Comparison of ENCODE assay signal across 23 mouse cellular contexts in the genomic region with DNA sequence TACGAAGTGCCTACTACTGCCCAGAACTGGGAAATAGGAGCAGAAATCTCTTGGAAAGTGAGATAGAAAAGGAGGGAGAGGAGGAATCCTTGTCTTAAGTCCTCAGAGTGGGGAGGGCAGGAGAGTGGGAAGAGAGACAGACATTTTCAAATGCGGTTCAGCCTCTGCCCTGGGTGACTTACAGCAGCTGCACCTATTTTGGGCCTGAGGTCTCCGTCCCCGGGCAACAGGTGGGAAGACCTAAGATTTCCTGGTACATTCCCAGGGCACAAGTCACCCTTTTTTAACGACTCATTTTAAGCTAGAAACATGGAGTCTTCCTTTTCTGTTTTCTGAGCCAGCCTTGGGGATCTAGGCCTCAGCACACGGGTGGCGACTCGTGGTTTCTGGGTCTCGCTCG. TPM values are rescaled to one million over a fixed set of nuclear protein-coding genes. Genes with fewer than 3 reads are reported as not detected.
DNase-seq lines count a peak whose midpoint lies in the region; ATAC-seq and TF ChIP-seq lines count a peak whose summit lies in the region.
"Had no signal": no experiment of that assay in that cellular context is flagged by ENCODE, and none has a peak within 500 bp of the region (broad histone marks: within the 10 kb centered on the region; RNA-seq: fewer than 3 reads in every experiment).

No protein-coding gene starts in this region.

- peak overlapping the region; percentile 95 for H3K27ac ChIP-seq in gastrocnemius, adult 2 months
- H3K27ac ChIP-seq in heart, embryonic 10.5 days: 0 out of 2 replicates have a peak overlapping the region, but pooled peaks have one; percentile 32
- no peak overlapping the region for H3K27ac ChIP-seq in midbrain, embryonic 11.5 days (ENCODE audit: low read depth, low read length)
- no peak overlapping the region for H3K27ac ChIP-seq in midbrain, postnatal 0 days (ENCODE audit: low read depth, low read length)
- H3K27ac ChIP-seq: embryonic facial prominence, embryonic 10.5 days; embryonic facial prominence, embryonic 12.5 days; forebrain, embryonic 13.5 days had no signal

- H3K9me3 ChIP-seq in heart, embryonic 10.5 days: no peaks in the 10 kb centered on the region
- no peaks in the 10 kb centered on the region for H3K9me3 ChIP-seq in midbrain, embryonic 11.5 days (ENCODE audit: control insufficient read depth, low read length)
- H3K9me3 ChIP-seq in midbrain, postnatal 0 days (ENCODE audit: low read length): no peaks in the 10 kb centered on the region
- H3K9me3 ChIP-seq: embryonic facial prominence, embryonic 10.5 days; embryonic facial prominence, embryonic 12.5 days; forebrain, embryonic 13.5 days; G1E had no signal

- no peak overlapping the region for H3ac ChIP-seq in myocyte (ENCODE audit: control insufficient read depth, insufficient read length)

- H3K27me3 ChIP-seq in heart, embryonic 10.5 days (ENCODE audit: insufficient read depth, poor library complexity, severe bottlenecking): peaks cover 11% of the 10 kb centered on the region; the same call in 1 of the 2 replicates
- no peaks in the 10 kb centered on the region; the same call in 1 of the 2 replicates for H3K27me3 ChIP-seq in midbrain, embryonic 11.5 days (ENCODE audit: control insufficient read depth, insufficient read depth, low read length)
- H3K27me3 ChIP-seq in midbrain, postnatal 0 days (ENCODE audit: insufficient read depth, low read length): no peaks in the 10 kb centered on the region
- H3K27me3 ChIP-seq in myocyte (ENCODE audit: control insufficient read depth, insufficient read depth, insufficient read length): no peaks in the 10 kb centered on the region
- H3K27me3 ChIP-seq: embryonic facial prominence, embryonic 12.5 days; forebrain, embryonic 13.5 days had no signal

- DNase-seq in gastrocnemius, adult 2 months: peak; percentile 39
- no peak for DNase-seq in gastrocnemius, postnatal 4 days (ENCODE audit: low spot score in 2 of 2)
- DNase-seq in heart, embryonic 10.5 days (ENCODE audit: low spot score): no peak
- no peak for DNase-seq in heart, postnatal 14 days
- peak; percentile 17 for DNase-seq in midbrain, embryonic 11.5 days (ENCODE audit: low spot score, missing footprints)
- DNase-seq in midbrain, postnatal 0 days (ENCODE audit: low spot score): no peak
- DNase-seq: adrenal gland, adult 8-10 months; adrenal gland, postnatal 14 days; adrenal gland, postnatal 36 days; B cell, adult 2 months; cerebellum, adult 11-12 months; cerebellum, adult 2 months; cerebellum, adult 9-10 months; cerebellum, postnatal 10 days; cerebellum, postnatal 25 days had no signal

- no peak overlapping the region for H3K4me2 ChIP-seq in midbrain, embryonic 11.5 days
- no peak overlapping the region for H3K4me2 ChIP-seq in midbrain, postnatal 0 days (ENCODE audit: low read depth, low read length, poor library complexity, severe bottlenecking)
- peak overlapping the region; percentile 66 for H3K4me2 ChIP-seq in myocyte (ENCODE audit: low read depth)
- H3K4me2 ChIP-seq: embryonic facial prominence, embryonic 12.5 days; forebrain, embryonic 13.5 days had no signal

- H3K4me1 ChIP-seq in heart, embryonic 10.5 days: peaks cover 18% of the 10 kb centered on the region
- no peaks in the 10 kb centered on the region for H3K4me1 ChIP-seq in midbrain, embryonic 11.5 days (ENCODE audit: control insufficient read depth, insufficient read depth, low read length)
- H3K4me1 ChIP-seq in midbrain, postnatal 0 days (ENCODE audit: insufficient read depth, low read length): no peaks in the 10 kb centered on the region

- H3K79me2 ChIP-seq in myocyte (ENCODE audit: control insufficient read depth, insufficient read depth): no peaks in the 10 kb centered on the region

- H3K4me3 ChIP-seq in gastrocnemius, adult 2 months: peak overlapping the region; percentile 37; the same call in 1 of the 2 replicates
- H3K4me3 ChIP-seq in heart, embryonic 10.5 days: no peak overlapping the region
- H3K4me3 ChIP-seq in midbrain, embryonic 11.5 days (ENCODE audit: low read depth, low read length): no peak overlapping the region
- H3K4me3 ChIP-seq in midbrain, postnatal 0 days (ENCODE audit: low read depth, low read length): no peak overlapping the region
- H3K4me3 ChIP-seq in myocyte: no peak overlapping the region
- H3K4me3 ChIP-seq: embryonic facial prominence, embryonic 10.5 days; embryonic facial prominence, embryonic 12.5 days; forebrain, embryonic 13.5 days had no signal

- TF ChIP-seq CTCF in gastrocnemius, adult 2 months (IDR thresholded peaks at IDR 0.05): no peak
- TF ChIP-seq CTCF in midbrain, postnatal 0 days (IDR thresholded peaks at IDR 0.05): no peak

- H3K36me3 ChIP-seq in heart, embryonic 10.5 days: no peaks in the 10 kb centered on the region
- H3K36me3 ChIP-seq in midbrain, embryonic 11.5 days (ENCODE audit: control insufficient read depth, insufficient read depth, low read length): no peaks in the 10 kb centered on the region
- H3K36me3 ChIP-seq in midbrain, postnatal 0 days (ENCODE audit: insufficient read depth, low read length): no peaks in the 10 kb centered on the region
- no peaks in the 10 kb centered on the region for H3K36me3 ChIP-seq in myocyte (ENCODE audit: control insufficient read depth, insufficient read depth)
- H3K36me3 ChIP-seq: embryonic facial prominence, embryonic 10.5 days; embryonic facial prominence, embryonic 12.5 days; G1E had no signal

- intact Hi-C loops in gastrocnemius, adult 2 months (cut with DNase I): no loop called here
- intact Hi-C loops in heart, postnatal 14 days (cut with DNase I): no loop called here

- no peak for ATAC-seq in midbrain, embryonic 11.5 days (ENCODE audit: low FRiP score)
- no peak for ATAC-seq in midbrain, postnatal 0 days (ENCODE audit: low FRiP score)
- ATAC-seq: activated CD4-positive, CD25-positive, alpha-beta regulatory T cell, adult 4 months; CD4-positive, CD25-positive, alpha-beta regulatory T cell, adult 4 months; forebrain, embryonic 13.5 days; Patski had no signal

- no peak overlapping the region for H3K9ac ChIP-seq in midbrain, embryonic 11.5 days (ENCODE audit: low read length)
- no peak overlapping the region for H3K9ac ChIP-seq in midbrain, postnatal 0 days (replicated peaks; ENCODE audit: low read length, poor library complexity, severe bottlenecking)
- H3K9ac ChIP-seq: embryonic facial prominence, embryonic 12.5 days; forebrain, embryonic 13.5 days had no signal

- WGBS in heart, embryonic 10.5 days: 86% methylated on average over 10 of the region's 10 CpGs
- 83% methylated on average over 10 of the region's 10 CpGs for WGBS in midbrain, embryonic 11.5 days
- 92% methylated on average over 10 of the region's 10 CpGs for WGBS in midbrain, postnatal 0 days

- peak; percentile 3 for TF ChIP-seq POLR2A in myocyte (IDR thresholded peaks at IDR 0.05; ENCODE audit: insufficient read length, low read depth)

TF ChIP-seq in myocyte, 11 proteins besides CTCF, POLR2A, EP300 and RAD21:
- TF ChIP-seq SRF (IDR thresholded peaks at IDR 0.05; ENCODE audit: control insufficient read depth, insufficient read length, low read depth) (no peak), POLR2AphosphoS2 (IDR thresholded peaks at IDR 0.05; ENCODE audit: insufficient read length, low read depth) (no peak), TCF12 (IDR thresholded peaks at IDR 0.05; ENCODE audit: insufficient read depth, poor library complexity, severe bottlenecking) (peak; percentile 93), MYOG (IDR thresholded peaks at IDR 0.05; ENCODE audit: control insufficient read depth in 1 of 3, insufficient read depth in 1 of 3, insufficient read length in 2 of 3, low read depth in 2 of 3) (peak; percentile 56 to 96 (median 88)), CEBPB (IDR thresholded peaks at IDR 0.05; ENCODE audit: insufficient read depth, poor library complexity, severe bottlenecking) (no peak), MYOD1 (IDR thresholded peaks at IDR 0.05; ENCODE audit: control insufficient read depth in 1 of 3, insufficient read length in 2 of 3, low read depth in 2 of 3) (peak; percentile 37 to 94 (median 79)), MAX (IDR thresholded peaks at IDR 0.05; ENCODE audit: low read depth) (no peak), REST (IDR thresholded peaks at IDR 0.05; ENCODE audit: insufficient read depth, insufficient read length) (no peak), TCF3 (IDR thresholded peaks at IDR 0.05; ENCODE audit: insufficient read length, low read depth) (peak; percentile 53), E2F4 (IDR thresholded peaks at IDR 0.05; ENCODE audit: insufficient read depth) (no peak), USF1 (IDR thresholded peaks at IDR 0.05; ENCODE audit: low read depth) (no peak)
TF ChIP-seq in myocyte: peak in this region for 4.

RNA-seq across cellular contexts. Expression of a gene that starts 28.9 kb away (rescaled TPM):
- 10 to 100 TPM in 1 of 2 experiments, 1 to 10 TPM in 1; 7.8 to 15.3 TPM for total RNA-seq in gastrocnemius, adult 2 months (2021)
- total RNA-seq in gastrocnemius, postnatal 4 days (2021): 100 to 1,000 TPM; 510 to 548 TPM
- polyA plus RNA-seq in heart, embryonic 10.5 days (2016; fragmentation: Nextera tagmentation; extraction: Ambion mirVana): 0.04 TPM in 2 replicates
- total RNA-seq in heart, postnatal 14 days (2021): not detected
- 0.51 and 0.54 TPM in 2 replicates for polyA plus RNA-seq in midbrain, embryonic 11.5 days (2014; fragmentation: Nextera tagmentation; extraction: Ambion mirVana)
- total RNA-seq in midbrain, postnatal 0 days (2014; rRNA removed): 0.24 and 1.2 TPM in 2 replicates
- 0.13 and 0.25 TPM in 2 replicates for polyA plus RNA-seq in midbrain, postnatal 0 days (2015; fragmentation: Nextera tagmentation; extraction: Ambion mirVana)
- polyA plus RNA-seq in myocyte (2012; fragmentation: generic; extraction: Trizol): 876 TPM
- total RNA-seq: G1E had no signal
- polyA plus RNA-seq: G1E had no signal

RNA-seq across cellular contexts. Expression of a gene that starts 54.5 kb away (rescaled TPM):
- 10 to 100 TPM in 1 of 2 experiments, 1 to 10 TPM in 1; 5.6 to 10.3 TPM for total RNA-seq in gastrocnemius, adult 2 months (2021)
- 10 to 100 TPM; 13.7 to 14.3 TPM for total RNA-seq in gastrocnemius, postnatal 4 days (2021)
- 21.7 and 26.6 TPM in 2 replicates for polyA plus RNA-seq in heart, embryonic 10.5 days (2016; fragmentation: Nextera tagmentation; extraction: Ambion mirVana)
- total RNA-seq in heart, postnatal 14 days (2021): 10 to 100 TPM; 17.3 to 17.9 TPM
- polyA plus RNA-seq in midbrain, embryonic 11.5 days (2014; fragmentation: Nextera tagmentation; extraction: Ambion mirVana): 18.7 and 19.0 TPM in 2 replicates
- total RNA-seq in midbrain, postnatal 0 days (2014; rRNA removed): 11.2 and 12.4 TPM in 2 replicates
- 13.2 and 14.7 TPM in 2 replicates for polyA plus RNA-seq in midbrain, postnatal 0 days (2015; fragmentation: Nextera tagmentation; extraction: Ambion mirVana)
- polyA plus RNA-seq in myocyte (2012; fragmentation: generic; extraction: Trizol): 14.7 TPM

RNA-seq across cellular contexts. Expression of a gene that starts 54.6 kb away (rescaled TPM):
- 1 to 10 TPM; 6.8 to 9.9 TPM for total RNA-seq in gastrocnemius, adult 2 months (2021)
- total RNA-seq in gastrocnemius, postnatal 4 days (2021): 10 to 100 TPM; 14.9 to 15.8 TPM
- polyA plus RNA-seq in heart, embryonic 10.5 days (2016; fragmentation: Nextera tagmentation; extraction: Ambion mirVana): 21.7 and 22.6 TPM in 2 replicates
- 10 to 100 TPM; 13.8 to 15.9 TPM for total RNA-seq in heart, postnatal 14 days (2021)
- polyA plus RNA-seq in midbrain, embryonic 11.5 days (2014; fragmentation: Nextera tagmentation; extraction: Ambion mirVana): 34.8 and 40.5 TPM in 2 replicates
- 23.7 and 28.6 TPM in 2 replicates for total RNA-seq in midbrain, postnatal 0 days (2014; rRNA removed)
- polyA plus RNA-seq in midbrain, postnatal 0 days (2015; fragmentation: Nextera tagmentation; extraction: Ambion mirVana): 25.9 and 28.1 TPM in 2 replicates
- 13.1 TPM for polyA plus RNA-seq in myocyte (2012; fragmentation: generic; extraction: Trizol)

Comparison
In these comparisons a context has a peak if more than half of its experiments do, and no peak if none do; other contexts are left out.
1. DNase-seq: peak in gastrocnemius, adult 2 months (single experiment) and midbrain, embryonic 11.5 days (single experiment); none in gastrocnemius, postnatal 4 days (0 of 2), heart, embryonic 10.5 days (single experiment), heart, postnatal 14 days (0 of 2) and midbrain, postnatal 0 days (single experiment).
2. RNA of a gene that starts 28.9 kb away (total RNA-seq): 510 to 548 TPM in gastrocnemius, postnatal 4 days; 7.8 to 15.3 TPM in gastrocnemius, adult 2 months, 0.24 to 1.2 TPM in midbrain, postnatal 0 days and not detected in heart, postnatal 14 days; every median in the first group is over 10 times any median in the second.
3. H3K27ac ChIP-seq: peak in gastrocnemius, adult 2 months (single experiment) and heart, embryonic 10.5 days (single experiment); none in midbrain, embryonic 11.5 days (single experiment) and midbrain, postnatal 0 days (single experiment).